Mouse (Mus musculus) CD4-positive, CD25-positive, alpha-beta regulatory T cell, adult 2 months (primary cell): ENCODE results near the gene Ube2h.

ENCODE experiments used
- DNase-seq: peaks from one replicate; pipeline ENCODE4 v3.0.0-alpha.2; 2012; ENCODE audit warnings: low read depth, low spot score

The Ube2h gene

DNA sequence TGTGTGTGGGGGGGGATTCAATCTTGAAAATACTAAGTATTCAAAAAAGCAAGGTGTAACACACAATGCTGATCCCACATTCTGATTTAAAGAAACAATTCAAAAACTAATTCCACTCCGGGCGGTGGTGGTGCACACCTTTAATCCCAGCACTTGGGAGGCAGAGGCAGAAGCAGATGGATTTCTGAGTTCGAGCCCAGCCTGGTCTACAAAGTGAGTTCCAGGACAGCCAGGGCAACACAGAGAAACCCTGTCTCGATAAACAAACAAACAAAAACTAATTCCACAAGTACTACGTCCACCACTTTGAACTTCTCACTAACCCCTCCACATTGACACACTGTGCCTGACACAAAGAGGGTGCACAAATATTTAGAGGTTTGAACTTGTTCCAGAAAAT, 4.7 kb downstream of the Ube2h start:
- no peak for DNase-seq

DNA sequence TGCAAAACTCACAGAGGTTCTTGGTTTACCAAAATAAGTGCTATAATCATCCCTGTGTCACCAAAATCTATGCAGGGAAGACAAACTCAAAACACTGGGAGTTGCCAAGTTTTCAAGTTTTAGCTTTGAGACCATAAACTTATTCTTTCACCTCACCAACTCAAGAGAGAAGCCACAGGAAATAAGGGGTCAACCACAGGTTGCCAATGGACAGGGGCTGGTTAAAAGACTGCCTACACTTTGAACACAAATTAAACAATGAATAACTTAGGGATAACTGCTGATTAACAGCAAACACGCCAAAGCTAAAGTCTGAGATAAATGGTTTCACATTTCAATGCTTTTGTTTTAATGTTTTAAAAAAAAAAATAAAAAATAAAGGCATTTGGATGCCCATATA, 5.2 kb downstream of the Ube2h start:
- DNase-seq: no peak

DNA sequence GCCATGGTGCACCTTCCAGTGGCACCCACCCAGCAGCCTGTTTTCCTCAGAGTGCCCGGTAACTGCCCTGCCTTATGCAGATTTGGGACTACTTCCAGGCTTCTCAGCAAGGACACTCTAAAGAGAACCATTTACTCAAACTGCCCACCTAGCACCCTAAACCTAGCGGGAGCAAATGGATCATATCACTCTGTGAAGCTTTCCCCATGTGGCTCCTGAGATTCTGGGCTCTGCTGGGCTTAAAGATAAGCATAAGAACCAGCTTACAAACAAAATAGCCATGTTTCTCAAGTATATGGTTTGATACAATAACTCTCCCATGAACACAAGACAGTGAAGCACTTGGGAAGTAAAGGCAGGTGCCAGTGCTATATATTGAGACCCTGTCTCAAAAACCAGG, 11.8 kb downstream of the Ube2h start:
- DNase-seq: no peak

DNA sequence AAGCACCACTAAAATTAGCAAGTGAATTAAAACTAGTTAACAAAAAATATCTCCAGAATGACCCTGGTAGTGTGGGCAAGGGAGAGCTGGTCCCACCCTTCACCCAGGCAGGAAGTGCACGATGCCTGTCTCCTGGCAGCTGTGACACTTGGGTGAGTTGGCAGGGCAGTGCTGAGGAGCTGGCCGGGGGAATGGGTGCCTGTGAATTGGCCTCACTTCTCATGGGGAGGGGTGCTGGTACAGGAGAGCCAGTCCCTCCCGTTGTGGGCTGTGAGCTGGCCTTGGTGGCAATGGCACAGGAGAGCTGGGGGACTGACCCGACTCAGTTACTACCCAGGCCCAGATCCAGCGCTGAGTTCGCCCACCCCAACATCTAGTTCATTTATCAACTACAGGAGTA, 16.4 kb downstream of the Ube2h start:
- DNase-seq: no peak

DNA sequence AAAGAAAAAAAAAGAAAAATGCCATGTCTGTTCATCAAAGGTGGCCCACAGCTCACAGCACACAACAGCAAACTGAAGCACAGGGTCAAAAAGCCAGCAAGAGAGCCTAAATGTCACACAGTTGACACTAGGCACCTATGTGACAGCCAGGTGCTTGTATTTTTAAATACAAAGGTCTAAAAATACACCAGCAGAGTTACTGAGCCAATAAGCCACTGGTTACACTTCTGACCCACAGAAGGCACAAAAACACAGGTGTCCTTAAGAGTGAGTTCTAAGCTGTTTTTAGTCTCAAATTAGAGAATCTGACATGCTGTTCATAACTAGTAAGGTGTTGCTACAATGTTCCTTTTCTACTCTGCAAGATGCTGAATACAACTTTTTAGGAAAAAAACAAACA, 17.7 kb downstream of the Ube2h start:
- no peak for DNase-seq

DNA sequence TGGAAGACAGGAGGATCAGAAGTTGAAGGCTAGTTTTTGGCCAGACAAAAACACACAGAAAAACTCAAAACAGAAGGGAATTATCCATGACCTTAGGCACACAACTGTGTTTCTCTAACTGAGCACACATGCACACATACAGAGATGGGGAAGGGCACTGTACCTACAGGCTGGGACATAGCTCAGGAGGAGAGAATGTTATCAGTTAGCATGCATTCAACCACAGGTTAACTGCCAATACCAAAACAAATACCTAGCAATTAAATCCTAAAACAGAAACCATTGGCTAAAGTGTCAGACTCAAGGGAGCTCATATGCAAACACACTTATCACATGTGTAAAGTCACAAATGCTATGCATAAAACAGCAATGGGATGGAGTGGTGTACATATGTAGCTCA, 20.2 kb downstream of the Ube2h start:
- no peak for DNase-seq

DNA sequence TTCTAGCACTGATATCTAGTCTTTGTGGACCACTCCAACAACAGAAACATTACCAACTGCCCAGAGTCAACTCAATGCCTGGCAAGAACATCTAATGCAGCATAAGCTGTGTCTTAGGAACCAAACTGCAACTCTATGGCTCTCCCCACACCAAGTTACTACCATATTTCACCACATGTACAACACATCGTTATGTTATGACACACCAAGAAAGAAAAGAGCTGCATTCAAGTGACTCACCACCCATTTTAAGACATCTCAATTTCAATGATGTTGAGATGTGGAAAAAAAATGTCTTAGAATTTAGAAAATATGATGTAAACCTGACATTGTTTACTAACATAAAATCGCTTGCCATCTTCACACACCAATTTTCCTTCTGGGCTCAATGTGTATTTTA, 22.0 kb downstream of the Ube2h start:
- DNase-seq: no peak

DNA sequence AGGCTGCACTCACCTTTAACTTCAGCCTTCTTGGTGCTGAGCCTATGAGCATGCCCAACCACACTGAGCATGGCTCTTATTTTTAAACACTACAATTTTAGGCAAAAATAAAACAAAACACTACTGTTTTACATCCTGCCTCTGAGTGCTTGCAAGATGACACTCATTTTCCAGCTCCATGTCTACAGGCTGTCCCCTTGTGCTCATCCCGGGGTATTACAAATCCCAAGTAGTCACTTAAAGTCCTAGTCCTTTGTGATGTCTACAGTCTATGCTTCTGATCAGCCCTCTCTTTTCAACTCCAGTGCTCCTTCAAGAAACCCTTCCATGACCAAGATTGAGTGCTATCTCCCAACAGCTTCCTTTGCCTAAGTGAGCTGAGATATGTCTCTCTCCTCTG, 26.0 kb downstream of the Ube2h start:
- no peak for DNase-seq

DNA sequence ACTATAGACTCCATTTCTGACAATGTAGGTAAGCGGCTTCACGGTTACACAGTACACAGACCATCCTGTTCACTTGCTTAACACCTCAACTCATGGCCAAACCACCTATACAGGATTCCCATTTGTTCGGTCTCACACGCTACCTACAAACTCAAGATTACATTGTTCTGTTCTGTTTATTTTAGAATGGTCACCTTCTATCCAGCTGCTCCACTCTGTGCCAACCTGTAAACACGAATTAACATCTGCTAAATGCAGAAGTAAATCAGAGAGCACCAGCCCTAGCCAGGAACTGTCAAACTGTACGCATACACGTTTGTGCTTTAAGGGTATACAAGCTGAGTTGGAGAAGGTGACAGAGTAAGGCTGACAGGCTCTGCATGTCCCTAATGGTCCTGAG, 27.5 kb downstream of the Ube2h start:
- DNase-seq: no peak

DNA sequence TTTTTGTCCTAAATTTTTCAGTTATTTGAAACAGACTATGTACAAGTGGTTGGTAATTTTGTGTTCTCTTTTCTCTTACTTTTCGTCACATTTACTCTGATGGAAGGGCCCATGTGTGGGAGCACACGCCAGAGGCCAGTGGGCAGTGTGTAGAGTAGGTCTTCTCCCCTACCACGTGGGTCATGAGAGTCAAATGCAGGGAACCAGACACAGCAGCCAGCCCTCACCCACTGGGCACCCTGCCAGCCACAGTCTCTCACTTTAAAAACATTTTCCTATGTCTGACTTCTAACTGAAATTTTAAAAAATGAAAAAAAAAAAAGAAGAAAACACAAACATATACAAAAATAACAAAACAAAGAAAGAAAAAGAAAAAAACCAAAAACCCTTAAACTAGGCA, 28.0 kb downstream of the Ube2h start:
- DNase-seq: no peak

DNA sequence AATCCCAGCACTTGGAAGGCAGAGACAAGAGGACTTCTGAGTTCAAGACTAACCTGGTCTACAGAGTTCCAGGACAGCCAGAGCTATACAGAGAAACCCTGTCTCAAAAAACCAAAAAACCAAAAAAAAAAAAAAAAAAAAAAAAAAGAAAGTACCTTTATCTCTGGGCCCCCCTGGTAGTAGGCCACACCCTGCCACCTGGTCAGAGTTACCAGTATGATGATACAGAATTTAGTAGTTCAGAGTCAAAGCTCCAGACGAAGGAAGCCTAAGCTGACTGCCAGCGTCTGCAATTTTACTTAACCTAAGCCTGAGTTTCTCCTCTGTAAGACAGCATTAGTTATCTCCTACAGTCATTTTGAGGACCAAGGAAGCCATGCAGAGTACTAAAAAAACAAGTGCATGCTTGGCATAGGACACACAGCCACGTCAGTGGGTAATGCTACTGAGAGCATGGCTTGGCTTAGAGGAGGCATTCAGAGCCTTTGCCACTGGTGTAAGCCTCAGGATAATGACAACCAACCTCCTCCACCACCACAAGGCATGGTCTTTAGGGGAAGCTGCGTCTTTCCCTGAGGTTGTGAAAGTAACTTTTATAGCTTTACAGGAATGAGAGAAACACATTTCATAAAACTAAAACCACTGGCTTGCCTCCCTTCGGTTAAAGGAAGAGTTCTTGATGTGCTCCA, 29.0 kb downstream of the Ube2h start:
- DNase-seq: no peak

DNA sequence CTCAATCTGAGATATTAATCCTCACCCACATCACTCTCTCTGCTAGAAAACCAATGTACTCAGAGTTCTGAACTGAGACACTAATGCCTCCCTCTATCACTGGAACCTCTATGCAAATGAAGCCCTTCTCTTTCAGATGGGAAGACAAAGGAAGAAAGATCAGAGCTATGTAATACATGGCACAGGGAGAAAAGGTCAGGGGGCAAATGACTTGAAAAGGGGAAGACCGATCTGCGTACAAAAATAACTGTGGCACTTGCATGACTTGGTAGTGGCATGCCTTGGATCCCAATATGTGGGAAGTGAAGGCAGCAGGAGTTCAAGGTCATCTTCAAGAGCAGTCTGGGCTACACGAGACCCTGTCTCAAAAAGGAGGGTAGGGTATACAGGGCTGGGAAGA, 31.4 kb downstream of the Ube2h start:
- DNase-seq: no peak

DNA sequence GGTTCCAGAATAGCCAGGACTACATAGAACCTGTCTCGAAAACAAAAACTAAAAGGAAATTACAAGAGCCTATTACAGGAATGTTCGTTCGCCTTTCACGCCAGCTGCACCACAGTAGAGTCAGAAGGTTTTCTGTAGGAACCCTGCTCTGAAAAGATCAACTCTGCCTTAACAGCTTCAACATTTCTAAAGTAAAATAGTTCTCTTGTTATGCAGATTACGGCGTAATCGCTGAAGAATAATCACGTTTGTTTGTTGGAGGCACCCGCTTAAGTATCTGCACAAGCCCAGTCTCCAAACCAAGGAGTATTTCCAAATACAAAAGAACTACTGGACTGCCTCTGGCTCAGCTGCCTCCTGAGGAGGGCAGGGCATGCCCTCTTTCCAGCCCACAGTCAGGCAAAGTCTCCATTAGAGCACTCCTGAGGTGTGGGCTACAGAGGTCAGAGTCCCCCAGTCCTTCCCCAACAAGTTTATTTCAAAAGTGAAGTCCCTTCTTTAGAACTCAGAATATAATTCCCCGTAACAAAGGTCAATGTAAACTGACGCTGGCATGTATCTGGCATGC, 31.9 kb downstream of the Ube2h start:
- no peak for DNase-seq

DNA sequence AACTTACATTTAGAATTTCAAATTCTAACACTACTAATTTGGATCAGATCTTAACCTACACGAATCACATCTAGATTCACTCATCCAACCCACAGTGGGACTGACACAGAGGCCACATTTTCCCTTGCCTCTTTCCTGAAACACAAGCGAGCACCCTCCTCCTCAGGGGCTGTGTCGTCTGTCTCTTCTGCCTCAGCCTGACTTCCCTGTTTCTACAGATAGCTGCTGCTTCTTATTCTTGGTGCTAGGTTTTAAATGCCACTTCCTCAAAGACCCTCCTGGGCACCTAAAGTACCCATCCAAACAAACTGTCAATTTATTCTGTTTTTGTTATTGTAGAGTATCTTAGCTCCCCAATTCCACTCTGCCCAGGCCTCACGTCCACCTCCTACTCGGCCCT, 34.5 kb downstream of the Ube2h start:
- no peak for DNase-seq

DNA sequence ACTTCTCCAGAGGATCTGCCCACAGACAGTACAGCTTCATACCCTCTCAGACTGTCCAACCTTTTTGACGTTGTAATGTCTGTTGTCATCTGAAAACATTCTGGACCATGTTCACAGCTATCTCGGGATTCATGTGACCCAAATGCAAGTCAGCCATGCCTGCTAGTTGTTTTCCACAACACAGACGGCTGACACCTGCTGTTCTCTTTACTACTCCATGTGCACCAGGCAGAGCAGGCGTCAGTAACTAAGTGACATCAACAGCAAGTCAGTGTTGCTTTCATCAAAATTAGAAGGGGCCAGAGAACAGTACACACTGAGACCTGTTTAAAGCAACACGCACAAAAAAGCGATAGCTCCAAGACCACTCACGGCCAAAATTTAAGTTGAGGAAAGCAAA, 36.9 kb downstream of the Ube2h start:
- no peak for DNase-seq

DNA sequence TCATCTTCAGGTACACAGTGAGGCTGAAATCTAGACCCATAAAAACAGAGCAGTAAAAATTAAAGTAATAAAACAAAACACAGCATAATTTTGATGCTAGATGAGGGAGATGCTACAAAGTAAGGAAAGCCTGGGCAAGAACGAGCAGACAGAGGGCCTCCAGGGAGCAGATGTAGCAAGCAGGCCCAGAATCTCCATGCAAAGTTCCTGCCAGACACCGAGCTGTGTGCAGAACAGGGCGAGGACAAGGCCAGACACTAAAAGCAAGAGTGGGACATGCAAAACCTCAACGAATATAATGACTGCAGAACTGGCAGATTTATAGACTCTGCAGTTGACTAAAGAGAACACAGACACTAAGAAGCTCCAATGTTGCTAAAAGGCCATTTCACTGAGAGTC, 38.9 kb downstream of the Ube2h start:
- no peak for DNase-seq

DNA sequence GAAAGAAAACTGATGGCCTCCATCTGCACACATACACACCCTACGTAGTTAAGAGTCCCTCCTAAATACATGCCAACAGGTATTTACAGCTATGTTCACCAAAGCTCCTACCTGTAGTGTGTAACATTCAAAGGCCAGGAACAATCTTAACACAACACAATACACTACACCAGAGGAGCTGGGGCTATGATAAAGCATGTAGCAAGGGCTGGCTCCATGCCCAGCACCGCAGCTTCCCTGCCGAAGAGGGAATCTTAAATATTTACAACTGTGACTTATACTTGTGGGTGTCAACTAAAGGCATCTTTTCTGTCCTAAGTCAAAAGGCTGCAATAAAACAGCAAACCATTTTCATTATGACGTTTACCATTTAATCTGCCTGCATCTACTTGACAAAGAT, 41.3 kb downstream of the Ube2h start:
- no peak for DNase-seq

DNA sequence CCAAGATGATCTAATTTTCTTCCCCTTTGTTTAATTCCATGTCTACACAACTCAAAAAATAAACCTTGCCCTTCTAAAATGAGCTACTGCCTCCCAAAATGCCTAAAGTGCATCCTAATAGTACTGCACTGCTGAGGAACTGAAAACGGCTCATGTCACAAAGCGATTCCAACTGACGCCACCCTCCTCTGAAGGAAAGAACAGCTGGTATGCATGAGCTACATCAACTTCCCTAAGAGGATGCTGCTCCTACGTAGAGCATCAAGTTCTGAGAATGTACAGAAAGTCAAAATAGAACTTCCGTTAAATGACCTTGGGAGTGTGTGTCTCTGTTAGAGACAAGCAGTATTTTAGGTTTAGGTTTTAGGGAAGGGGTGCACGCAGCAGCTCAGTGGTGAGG, 45.1 kb downstream of the Ube2h start:
- DNase-seq: no peak

DNA sequence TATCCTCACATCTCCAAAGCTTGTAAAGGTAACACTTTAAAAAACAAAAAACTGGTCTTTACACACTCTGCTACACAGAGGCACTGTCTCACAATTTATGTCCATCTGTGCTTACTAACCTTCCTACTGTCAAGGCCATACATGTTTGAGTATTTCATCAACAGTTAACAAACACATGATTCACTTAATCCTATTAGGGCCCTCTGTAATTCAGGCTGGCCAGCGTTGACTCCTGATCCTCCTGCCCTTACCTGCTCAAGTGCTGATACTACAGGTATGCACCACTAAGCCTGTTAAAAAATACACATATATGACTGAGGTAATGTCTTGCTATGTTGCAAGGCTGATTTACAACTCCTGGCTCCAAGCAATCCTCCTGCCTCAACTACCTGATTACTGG, 46.4 kb downstream of the Ube2h start:
- no peak for DNase-seq

DNA sequence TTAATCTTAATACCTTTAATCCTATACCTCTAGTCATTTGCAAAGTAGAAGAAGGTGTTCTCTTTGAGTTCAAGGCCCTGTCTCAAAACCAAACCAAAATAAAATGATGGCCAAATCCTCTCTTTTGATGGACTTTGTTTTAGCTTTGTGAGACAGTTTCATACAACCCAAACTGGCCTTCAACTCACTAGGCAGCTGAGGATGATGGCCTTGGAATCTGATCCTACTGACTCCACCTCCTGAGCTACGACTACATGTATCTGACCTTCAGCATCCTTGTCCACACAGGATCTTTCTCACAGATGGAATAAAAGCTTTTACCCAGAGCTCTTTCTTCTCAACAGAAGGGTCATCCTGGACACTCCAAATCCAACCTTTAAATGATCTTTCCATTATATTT, 48.5 kb downstream of the Ube2h start:
- no peak for DNase-seq

DNA sequence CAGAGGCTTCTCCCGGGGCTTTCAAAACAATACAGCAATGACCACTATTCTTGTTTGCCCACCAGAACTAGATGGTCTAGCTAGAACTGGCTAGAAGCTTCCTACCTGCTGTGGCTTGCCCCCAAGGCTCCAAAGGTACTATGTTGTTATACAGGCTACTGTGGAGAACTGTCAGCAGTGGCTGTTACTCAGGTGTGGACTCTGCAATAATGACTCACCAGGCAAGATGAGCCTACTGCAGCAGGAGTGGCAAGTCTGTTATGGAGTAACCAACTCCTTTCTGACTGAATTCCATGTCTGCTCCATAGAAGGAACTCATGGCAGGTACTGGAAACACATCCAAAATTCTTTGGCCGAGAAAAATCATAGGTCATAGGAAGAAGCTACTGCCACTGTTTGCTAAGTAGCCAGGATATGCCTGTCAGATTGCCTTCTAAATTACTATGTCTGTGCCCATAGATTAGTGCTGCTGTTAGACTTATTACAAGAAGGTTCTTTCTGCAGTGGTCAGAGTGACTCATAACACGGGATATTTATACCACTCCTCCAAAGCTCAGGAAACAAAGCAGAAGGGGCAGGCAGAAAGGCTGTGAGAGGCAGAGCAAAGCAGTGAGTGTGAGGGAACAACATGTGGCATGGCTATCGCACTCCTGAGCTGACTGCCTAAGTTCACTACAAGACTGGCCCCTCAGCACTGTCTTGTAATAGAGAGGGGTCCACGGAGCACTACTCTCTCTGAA, 51.9 kb downstream of the Ube2h start:
- no peak for DNase-seq

DNA sequence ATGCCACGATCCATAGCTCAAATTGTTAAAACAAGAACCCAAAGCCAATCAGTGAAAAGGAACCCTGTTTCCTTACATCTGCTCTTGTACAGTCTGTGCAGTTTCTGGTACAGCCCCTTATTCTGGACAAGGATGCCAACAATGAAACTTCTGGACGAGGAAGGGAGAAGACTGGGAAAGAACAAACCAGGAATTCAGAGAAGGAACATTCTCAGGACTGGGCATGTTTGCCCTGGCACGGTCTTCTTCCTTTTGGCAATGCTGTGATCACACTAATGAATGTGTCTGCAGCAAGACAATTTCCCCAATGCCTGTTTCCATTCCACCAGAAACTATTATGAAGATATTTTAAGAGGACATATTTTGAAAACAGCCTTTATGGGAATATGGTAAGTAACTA, 55.6 kb downstream of the Ube2h start:
- DNase-seq: no peak

DNA sequence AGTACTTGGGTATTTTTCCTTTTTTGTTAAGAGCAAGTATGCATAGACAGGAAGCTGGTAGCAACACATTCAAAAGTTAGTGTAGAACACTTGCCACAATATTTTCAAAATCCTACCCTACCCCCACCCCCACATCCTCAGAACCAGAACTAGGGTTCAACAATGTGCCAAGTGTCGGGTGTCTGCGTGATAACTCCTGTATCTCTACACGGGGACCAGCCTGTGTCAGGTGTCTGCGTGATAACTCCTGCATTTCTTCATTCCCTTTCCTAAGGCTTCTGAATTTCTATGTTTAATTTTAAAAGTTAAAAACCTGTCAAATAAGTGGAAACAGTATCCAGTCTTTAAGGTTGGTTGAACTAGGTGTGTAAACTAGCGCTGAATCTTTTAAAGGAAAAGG, 58.4 kb downstream of the Ube2h start:
- DNase-seq: no peak
